Mouse (Mus musculus) thymus, adult 2 months (tissue): ENCODE measurements around the gene Slc25a44. TPM values are rescaled to one million over a fixed set of nuclear protein-coding genes. Genes with fewer than 3 reads are reported as not detected.

ENCODE experiments used
- DNase-seq: peaks from one replicate; pipeline ENCODE4 v3.0.0; 2021
- H3K27ac ChIP-seq: fragments of 200-500 bp; 2 replicates; pipeline ENCODE4 v1.5.1; 2012; ENCODE audit warnings: low read length, control low read depth; ENCODE audit not compliant: control insufficient read depth, insufficient read depth
- H3K27me3 ChIP-seq: fragments of 200-500 bp; 2 replicates; pipeline ENCODE4 v1.6.1; 2012; ENCODE audit warnings: mild to moderate bottlenecking, low read length, moderate library complexity, mixed read lengths; ENCODE audit not compliant: control insufficient read depth, insufficient read depth
- H3K36me3 ChIP-seq: fragments of 200-500 bp; 2 replicates; pipeline ENCODE4 v1.6.1; 2012; ENCODE audit warnings: mild to moderate bottlenecking, low read length, moderate library complexity; ENCODE audit not compliant: control insufficient read depth, insufficient read depth
- H3K4me1 ChIP-seq: fragments of 200-500 bp; replicated peaks from 2 replicates; pipeline ENCODE4 v1.6.1; 2012; ENCODE audit warnings: low read length; ENCODE audit not compliant: control insufficient read depth, insufficient read depth
- H3K4me3 ChIP-seq: fragments of 200-500 bp; 2 replicates; pipeline ENCODE4 v1.5.1; 2012; ENCODE audit warnings: mild to moderate bottlenecking, low read length, control low read depth, moderate library complexity; ENCODE audit not compliant: control insufficient read depth, insufficient read depth
- CTCF ChIP-seq: fragments of 200-500 bp; IDR thresholded peaks from 2 replicates; pipeline ENCODE4 v1.5.1; 2012; ENCODE audit warnings: mild to moderate bottlenecking, control low read depth, low read length, moderate library complexity, borderline replicate concordance; ENCODE audit not compliant: control insufficient read depth, poor library complexity, insufficient read depth; ENCODE audit errors: extremely low read depth
- POLR2A ChIP-seq: fragments of 200-500 bp; IDR thresholded peaks from 2 replicates; pipeline ENCODE4 v1.6.1; 2012; ENCODE audit warnings: mild to moderate bottlenecking, low read length, control low read depth, moderate library complexity; ENCODE audit not compliant: control insufficient read depth, poor library complexity, insufficient read depth; ENCODE audit errors: extremely low read depth
- WGBS: fragments of 180-500 bp; shearing (Covaris S2); methylation state at CpG from one replicate; pipeline ENCODE4 v1.1.7; 2018; 5-methylcytosine and 5-hydroxymethylcytosine counted together
- polyA plus RNA-seq: library from polyadenylated mRNA; depleted of rRNA; stranded (reverse); fragments of >200 nt; gene quantifications from 2 replicates; pipeline ENCODE4 v1.2.3, GENCODE M21; 2012; rRNA removed

Slc25a44 gene
- polyA plus RNA-seq: 30.8 and 32.5 TPM in 2 replicates

DNA sequence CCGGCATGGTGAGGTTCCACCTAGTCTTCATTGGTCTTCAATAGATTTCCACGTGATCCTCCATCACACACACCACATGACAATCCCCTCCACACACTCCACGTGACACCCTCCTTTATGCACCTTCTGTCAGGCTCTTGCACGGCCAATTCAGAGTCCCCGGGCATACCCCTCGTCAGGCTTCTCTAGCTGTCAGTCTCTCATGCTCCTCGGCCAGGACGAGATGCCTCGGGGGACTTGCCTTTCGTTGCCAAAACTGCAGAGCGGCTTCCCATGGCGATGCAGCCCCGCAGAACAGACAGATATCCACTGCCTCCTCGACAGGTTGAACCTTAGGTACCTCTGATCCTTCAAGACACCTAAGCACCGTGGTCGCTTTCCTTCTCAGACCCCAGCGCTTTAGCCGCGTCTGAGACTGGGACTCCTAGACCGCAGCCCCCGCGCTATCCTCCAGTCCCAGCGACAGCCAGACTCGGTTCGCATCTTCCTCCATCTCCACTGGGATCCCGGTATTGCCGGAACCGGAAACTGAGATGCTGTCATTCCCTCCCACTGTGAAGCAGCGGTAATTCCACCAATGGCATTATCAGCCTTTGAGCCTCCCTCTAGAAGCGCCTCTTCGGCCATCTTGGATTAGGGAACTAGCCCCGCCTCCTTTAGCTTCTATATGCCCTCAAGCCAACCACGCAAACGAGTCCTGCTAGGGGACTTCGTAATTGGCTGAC, at the start of gene Slc25a44:
Gene Slc25a44 (minus strand): TSS at position 535 of the 725 bp plus-strand sequence.
- Histone ChIP-seq H3K27me3 (no peaks in the 10 kb centered on the region), H3K27ac (no peak within 1 kb of the TSS), H3K36me3 (peaks cover 10% of the 10 kb centered on the region), H3K4me1 (peaks cover 5% of the 10 kb centered on the region), H3K4me3 (peak within 1 kb of the TSS; percentile 98)
- WGBS: under 1% methylated on average over 35 of the region's 35 CpGs
- peak; percentile 97 for DNase-seq
- TF ChIP-seq CTCF (no peak), POLR2A (peak; percentile 61)

GRCm38 (mm10) chr3:88473571-88473970, 48.6 kb upstream of the Slc25a44 start:
- H3K4me3 ChIP-seq: no peak overlapping the region
- H3K27ac ChIP-seq: no peak overlapping the region
- peaks cover 4% of the 10 kb centered on the region; the same call in 1 of the 2 replicates for H3K4me1 ChIP-seq
- H3K27me3 ChIP-seq: no peaks in the 10 kb centered on the region
- TF ChIP-seq CTCF: no peak
- no peak for TF ChIP-seq POLR2A
- H3K36me3 ChIP-seq: no peaks in the 10 kb centered on the region
- 44% methylated on average over 1 of the region's 1 CpGs for WGBS
- DNase-seq: no peak

DNA sequence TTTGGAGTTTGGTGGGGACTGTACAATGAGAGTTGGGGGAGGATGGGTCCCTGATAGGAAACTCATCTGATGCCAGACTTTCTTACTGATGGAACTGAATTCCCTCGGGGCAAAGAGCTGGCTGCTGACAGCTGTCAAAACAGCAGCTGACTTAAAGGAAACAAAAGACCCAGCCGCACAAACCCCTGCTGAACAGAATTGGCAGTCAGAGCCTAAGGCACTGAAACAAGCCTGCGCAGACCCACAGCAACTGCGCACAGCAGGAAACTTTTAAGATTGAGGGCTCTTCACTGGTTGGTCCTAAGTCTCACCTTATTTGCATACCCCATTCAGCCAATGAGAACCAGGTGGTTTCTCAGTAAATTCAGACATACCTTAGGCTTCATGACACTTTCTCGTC, 48.1 kb upstream of the Slc25a44 start:
- no peak for DNase-seq
- Histone ChIP-seq H3K4me3 (no peak overlapping the region), H3K27me3 (no peaks in the 10 kb centered on the region), H3K4me1 (peaks cover 4% of the 10 kb centered on the region; the same call in 1 of the 2 replicates), H3K27ac (no peak overlapping the region), H3K36me3 (no peaks in the 10 kb centered on the region)
- 71% methylated on average over 5 of the region's 5 CpGs for WGBS
- TF ChIP-seq POLR2A: no peak
- no peak for TF ChIP-seq CTCF

DNA sequence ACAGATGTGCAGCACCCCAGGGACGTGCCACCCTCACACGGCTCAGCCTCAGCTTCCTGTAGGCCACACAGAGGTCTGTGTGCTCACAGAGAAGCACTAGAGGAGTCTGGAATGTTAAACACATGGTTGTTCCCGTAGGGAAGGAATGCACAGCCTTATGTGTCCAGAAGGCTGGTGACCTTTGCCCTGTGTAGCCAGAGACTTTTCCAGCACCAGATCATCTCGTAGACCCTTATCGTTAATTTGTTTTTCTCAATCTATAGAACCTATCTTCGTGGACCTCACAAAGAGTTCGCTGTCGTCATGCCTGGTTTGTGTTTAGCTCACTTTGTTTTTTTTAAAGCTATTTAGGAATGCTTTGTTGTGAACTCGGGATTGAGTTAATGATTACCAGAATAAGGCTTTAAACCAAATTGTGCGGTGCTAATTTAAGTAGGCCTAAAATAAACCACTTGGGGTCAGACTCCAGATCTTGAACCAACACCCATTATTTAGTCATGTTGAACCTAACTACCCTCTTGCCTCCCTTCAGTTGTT, 46.1 kb upstream of the Slc25a44 start:
- Histone ChIP-seq H3K27ac (no peak overlapping the region), H3K27me3 (no peaks in the 10 kb centered on the region), H3K4me3 (no peak overlapping the region), H3K4me1 (peaks cover 4% of the 10 kb centered on the region; the same call in 1 of the 2 replicates), H3K36me3 (no peaks in the 10 kb centered on the region)
- TF ChIP-seq CTCF: no peak
- no peak for TF ChIP-seq POLR2A
- DNase-seq: no peak
- 78% methylated on average over 10 of the region's 10 CpGs for WGBS

DNA sequence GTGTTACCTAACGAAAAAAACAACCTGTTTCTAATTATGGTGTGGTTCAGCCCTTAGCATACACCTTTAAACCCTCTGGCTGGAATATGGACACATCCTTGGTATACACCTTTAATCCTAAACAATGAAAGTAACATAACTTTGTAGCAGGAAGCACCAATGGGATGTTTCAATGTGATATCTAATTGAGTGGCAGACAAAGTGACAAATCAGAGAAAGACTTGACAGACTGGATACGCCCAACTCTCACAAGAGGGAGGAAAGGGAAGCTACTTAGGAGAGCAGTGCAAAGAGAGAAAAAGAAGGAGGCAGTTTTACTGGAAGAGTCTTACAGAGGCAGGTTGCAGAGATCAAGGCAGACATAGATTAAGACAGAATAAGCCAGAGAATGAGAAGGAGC, 44.5 kb upstream of the Slc25a44 start:
- Histone ChIP-seq H3K4me1 (peaks cover 4% of the 10 kb centered on the region; the same call in 1 of the 2 replicates), H3K27me3 (no peaks in the 10 kb centered on the region), H3K27ac (no peak overlapping the region), H3K36me3 (no peaks in the 10 kb centered on the region), H3K4me3 (no peak overlapping the region)
- no peak for DNase-seq
- TF ChIP-seq POLR2A (no peak), CTCF (no peak)
- 93% methylated on average over 2 of the region's 2 CpGs for WGBS

GRCm38 (mm10) chr3:88467116-88467824, 42.3 kb upstream of the Slc25a44 start:
- 35% methylated on average over 16 of the region's 16 CpGs for WGBS

More at GRCm38 (mm10) chr3:88467116-88467824, 42.3 kb upstream of the Slc25a44 start:
- Histone ChIP-seq H3K4me3 (no peak overlapping the region), H3K27ac (no peak overlapping the region), H3K4me1 (peaks cover 4% of the 10 kb centered on the region; the same call in 1 of the 2 replicates), H3K36me3 (no peaks in the 10 kb centered on the region), H3K27me3 (no peaks in the 10 kb centered on the region)
- peak; percentile 88 for DNase-seq
- TF ChIP-seq CTCF (peak; percentile 79), POLR2A (no peak)
